ENCODE assay signal across 9 mouse cellular contexts in the genomic region with DNA sequence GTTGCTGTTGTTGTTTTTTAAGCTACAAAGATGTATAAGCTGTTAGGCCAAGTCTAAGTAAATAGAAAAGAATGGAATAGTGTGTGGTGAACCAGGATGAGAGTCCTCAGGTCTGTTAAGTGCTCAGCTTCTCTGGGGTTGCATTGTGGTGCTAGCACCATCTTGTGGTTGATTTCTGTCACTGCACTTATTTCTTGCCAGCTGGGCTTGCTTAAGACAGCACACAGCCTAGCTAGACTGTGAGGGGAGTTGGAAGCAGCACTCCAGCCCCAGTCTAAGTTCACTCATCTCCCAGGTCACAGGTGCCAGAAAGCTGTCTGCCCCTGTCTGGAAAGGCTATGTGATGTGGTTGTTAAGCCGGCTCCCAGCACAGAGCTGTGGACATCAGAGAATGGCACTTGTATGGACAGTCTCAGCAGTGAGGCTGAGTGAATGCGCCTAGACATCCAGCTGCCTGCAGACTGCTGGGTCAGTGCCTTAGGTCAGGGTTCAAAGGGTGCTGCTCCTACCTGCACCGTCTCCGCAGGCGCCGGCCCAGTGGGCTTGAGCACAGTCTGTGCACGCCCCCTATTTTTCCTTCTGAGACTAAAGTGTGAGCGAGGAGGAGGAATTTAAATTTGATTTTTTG. TPM values are rescaled to one million over a fixed set of nuclear protein-coding genes. Genes with fewer than 3 reads are reported as not detected.
A peak's percentile ranks its signal among the peaks of the same experiment; 100 is the strongest.
DNase-seq lines count a peak whose midpoint lies in the region; ATAC-seq and TF ChIP-seq lines count a peak whose summit lies in the region.
"Had no signal": no experiment of that assay in that cellular context is flagged by ENCODE, and none has a peak within 500 bp of the region (broad histone marks: within the 10 kb centered on the region; RNA-seq: fewer than 3 reads in every experiment).

No protein-coding gene starts in this region.

- peaks cover 2 to 6% of the 10 kb centered on the region in 2 experiments; a peak in 3 of 4 replicates for H3K36me3 ChIP-seq in MEL (ENCODE audit: control insufficient read depth in 1 of 2, insufficient read depth in 2 of 2, low read length in 2 of 2)
- peaks cover 25% of the 10 kb centered on the region for H3K36me3 ChIP-seq in forebrain, postnatal 0 days (ENCODE audit: insufficient read depth)

- 91% methylated on average over 8 of the region's 8 CpGs for WGBS in forebrain, postnatal 0 days
- 91% methylated on average over 8 of the region's 8 CpGs for WGBS in lung, adult 2 months

- no peak overlapping the region for H3K9ac ChIP-seq in MEL (ENCODE audit: control insufficient read depth, low read depth, low read length, poor library complexity, severe bottlenecking)
- H3K9ac ChIP-seq in forebrain, postnatal 0 days = no peak overlapping the region

- H3K4me3 ChIP-seq in MEL (ENCODE audit: control insufficient read depth in 1 of 2, insufficient read depth in 1 of 2, low read depth in 2 of 2, low read length in 2 of 2) = no peak overlapping the region
- H3K4me3 ChIP-seq in forebrain, postnatal 0 days (ENCODE audit: low read depth, low read length) = no peak overlapping the region
- no peak overlapping the region for H3K4me3 ChIP-seq in lung, adult 2 months (replicated peaks; ENCODE audit: extremely low read depth, low read depth, low read length)
- H3K4me3 ChIP-seq: megakaryocyte, embryonic 14.5 days had no signal

- no peak overlapping the region for H3K27ac ChIP-seq in MEL (ENCODE audit: control insufficient read depth, low read depth, low read length)
- no peak overlapping the region for H3K27ac ChIP-seq in forebrain, postnatal 0 days (ENCODE audit: low read depth, low read length)

- H3K4me1 ChIP-seq in MEL (ENCODE audit: control insufficient read depth in 1 of 2, insufficient read depth in 2 of 2, low read length in 2 of 2) = no peaks in the 10 kb centered on the region
- peaks cover 2% of the 10 kb centered on the region; the same call in 1 of the 2 replicates for H3K4me1 ChIP-seq in forebrain, postnatal 0 days (ENCODE audit: insufficient read depth)
- H3K4me1 ChIP-seq in lung, adult 2 months (ENCODE audit: control insufficient read depth, insufficient read depth, low read length) = no peaks in the 10 kb centered on the region; the same call in 1 of the 2 replicates

- peak; percentile 94 for TF ChIP-seq RAD21 in MEL (IDR thresholded peaks at IDR 0.05; ENCODE audit: low read depth, low read length)

- H3K4me2 ChIP-seq in forebrain, postnatal 0 days (ENCODE audit: low read depth) = no peak overlapping the region

- no peak for TF ChIP-seq POLR2A in MEL (IDR thresholded peaks at IDR 0.05; ENCODE audit: control insufficient read depth in 1 of 2, insufficient read depth in 1 of 2, low read depth in 1 of 2, low read length in 2 of 2, poor library complexity in 1 of 2)
- no peak for TF ChIP-seq POLR2A in lung, adult 2 months (IDR thresholded peaks at IDR 0.05; ENCODE audit: borderline replicate concordance, extremely low read depth, low read depth, low read length)

- peak; percentile 94 for ATAC-seq in forebrain, postnatal 0 days
- ATAC-seq in hematopoietic stem cell, adult 5-6 weeks (replicated peaks in 1 of 2; ENCODE audit: insufficient read depth in 1 of 2, low FRiP score in 2 of 2, low TSS enrichment in 1 of 2, low read depth in 1 of 2, poor library complexity in 2 of 2, severe bottlenecking in 2 of 2) = peak; percentile 84 to 91

- peak; percentile 84 to 99 (median 98) for TF ChIP-seq CTCF in MEL (IDR thresholded peaks at IDR 0.05 in 2 of 3, conservative IDR thresholded peaks at IDR 0.05 in 1 of 3; ENCODE audit: control insufficient read depth in 1 of 3, insufficient read depth in 1 of 3, low read depth in 2 of 3, low read length in 3 of 3, poor library complexity in 1 of 3, severe bottlenecking in 1 of 3)
- peak; percentile 95 for TF ChIP-seq CTCF in forebrain, postnatal 0 days (IDR thresholded peaks at IDR 0.05; ENCODE audit: low read depth)
- peak; percentile 74 for TF ChIP-seq CTCF in lung, adult 2 months (IDR thresholded peaks at IDR 0.05; ENCODE audit: insufficient read depth, low read length)

- peak; percentile 92 for DNase-seq in MEL (ENCODE audit: low read depth, low spot score)
- peak; percentile 64 to 70 for DNase-seq in cerebellum, adult 18-20 months
- DNase-seq in forebrain, postnatal 0 days = peak; percentile 87
- peak; percentile 62 to 80 for DNase-seq in layer of hippocampus, adult 8-10 months (ENCODE audit: low spot score in 2 of 2)
- DNase-seq in lung, adult 2 months = peak; percentile 52
- peak; percentile 50 for DNase-seq in ovary, adult 18-20 months (ENCODE audit: low spot score)
- DNase-seq in thymus, postnatal 14 days = peak; percentile 66

- no peaks in the 10 kb centered on the region for H3K27me3 ChIP-seq in MEL (ENCODE audit: control insufficient read depth in 1 of 2, insufficient read depth in 2 of 2, low read length in 2 of 2)
- H3K27me3 ChIP-seq in forebrain, postnatal 0 days (ENCODE audit: insufficient read depth, low read length) = no peaks in the 10 kb centered on the region
- H3K27me3 ChIP-seq: megakaryocyte, embryonic 14.5 days had no signal

- no peak for TF ChIP-seq EP300 in MEL (IDR thresholded peaks at IDR 0.05; ENCODE audit: low read depth in 1 of 2, low read length in 2 of 2)

- peaks cover 4% of the 10 kb centered on the region; the same call in 1 of the 2 replicates for H3K79me2 ChIP-seq in MEL (ENCODE audit: control insufficient read depth, insufficient read depth, low read length, poor library complexity)

- H3K9me3 ChIP-seq in MEL (replicated peaks; ENCODE audit: insufficient read depth, low read length) = no peaks in the 10 kb centered on the region
- H3K9me3 ChIP-seq in forebrain, postnatal 0 days (ENCODE audit: low read length) = no peaks in the 10 kb centered on the region
- H3K9me3 ChIP-seq: megakaryocyte, embryonic 14.5 days had no signal

TF ChIP-seq in MEL, 35 proteins besides CTCF, POLR2A, EP300 and RAD21:
- TF ChIP-seq HCFC1 (IDR thresholded peaks at IDR 0.05; ENCODE audit: low read depth, low read length) (0 out of 2 replicates have a peak, but pooled peaks have one; percentile 12), ETS1 (IDR thresholded peaks at IDR 0.05; ENCODE audit: low read depth, low read length) (no peak), KAT2A (conservative IDR thresholded peaks at IDR 0.05; ENCODE audit: low read depth, low read length) (no peak), POLR2AphosphoS5 (IDR thresholded peaks at IDR 0.05; ENCODE audit: borderline replicate concordance, low read depth, low read length) (no peak), MYB (IDR thresholded peaks at IDR 0.05; ENCODE audit: low read depth, low read length) (no peak), MAZ (IDR thresholded peaks at IDR 0.05; ENCODE audit: low read depth, low read length) (no peak), SMC3 (IDR thresholded peaks at IDR 0.05; ENCODE audit: low read depth, low read length) (peak; percentile 95), NRF1 (IDR thresholded peaks at IDR 0.05; ENCODE audit: insufficient read depth, low read depth, low read length, poor library complexity, severe bottlenecking) (no peak), SIN3A (IDR thresholded peaks at IDR 0.05; ENCODE audit: low read length) (peak; percentile 49; the same call in 1 of the 2 replicates), ZC3H11A (IDR thresholded peaks at IDR 0.05; ENCODE audit: low read depth, low read length) (peak; percentile 92), POLR2AphosphoS2 (IDR thresholded peaks at IDR 0.05; ENCODE audit: low read length) (no peak), GATA1 (IDR thresholded peaks at IDR 0.05; ENCODE audit: low read depth, low read length) (no peak), ZNF384 (IDR thresholded peaks at IDR 0.05; ENCODE audit: low read depth, low read length) (0 out of 2 replicates have a peak, but pooled peaks have one; percentile 18), MAX (IDR thresholded peaks at IDR 0.05; ENCODE audit: low read length) (no peak), MYC (IDR thresholded peaks at IDR 0.05; ENCODE audit: low read depth, low read length) (no peak), MXI1 (IDR thresholded peaks at IDR 0.05; ENCODE audit: low read depth, low read length) (no peak), E2F4 (IDR thresholded peaks at IDR 0.05; ENCODE audit: borderline replicate concordance, low read depth, low read length) (no peak)
TF ChIP-seq in MEL: peak in this region for 5.

RNA-seq across cellular contexts. Expression of gene Vti1a, which starts 16.7 kb away (rescaled TPM):
- total RNA-seq in MEL (2012; rRNA removed) = 33.8 and 42.8 TPM in 2 replicates
- polyA plus RNA-seq in MEL (2012; ENCODE audit: insufficient read depth in 1 of 2, insufficient read length in 2 of 2, low read depth in 1 of 2, low replicate concordance in 2 of 2, missing spikeins in 1 of 2) = 100 to 1,000 TPM in 1 of 2 experiments, 10 to 100 TPM in 1; 37.2 to 119 TPM
- total RNA-seq in forebrain, postnatal 0 days (2014; rRNA removed) = 36.6 and 43.7 TPM in 2 replicates
- polyA plus RNA-seq in forebrain, postnatal 0 days (2015; fragmentation: Nextera tagmentation; extraction: Ambion mirVana) = 21.9 and 27.5 TPM in 2 replicates
- total RNA-seq in hematopoietic stem cell, adult 5-6 weeks (2017) = 31.8 and 44.3 TPM in 2 replicates
- total RNA-seq in layer of hippocampus, adult 8-10 months (2022) = 10 to 100 TPM; 56.7 to 64.1 (median 60.2) TPM
- polyA plus RNA-seq in lung, adult 2 months (2012; rRNA removed) = 10.3 and 11.5 TPM in 2 replicates

RNA-seq across cellular contexts. Expression of gene Zdhhc6, which starts 16.9 kb away (rescaled TPM):
- total RNA-seq in MEL (2012; rRNA removed) = 101 and 109 TPM in 2 replicates
- polyA plus RNA-seq in MEL (2012; ENCODE audit: insufficient read depth in 1 of 2, insufficient read length in 2 of 2, low read depth in 1 of 2, low replicate concordance in 2 of 2, missing spikeins in 1 of 2) = 100 to 1,000 TPM in 1 of 2 experiments, 10 to 100 TPM in 1; 95.6 to 114 TPM
- total RNA-seq in forebrain, postnatal 0 days (2014; rRNA removed) = 35.2 and 39.4 TPM in 2 replicates
- 32.8 and 48.0 TPM in 2 replicates for polyA plus RNA-seq in forebrain, postnatal 0 days (2015; fragmentation: Nextera tagmentation; extraction: Ambion mirVana)
- total RNA-seq in hematopoietic stem cell, adult 5-6 weeks (2017) = 35.0 and 56.3 TPM in 2 replicates
- 10 to 100 TPM; 26.2 to 28.9 (median 27.5) TPM for total RNA-seq in layer of hippocampus, adult 8-10 months (2022)
- polyA plus RNA-seq in lung, adult 2 months (2012; rRNA removed) = 6.8 and 10.8 TPM in 2 replicates
